Mouse (Mus musculus): ENCODE measurements at regions not wholly inside any gene's neighbourhood (a gene's known extent, or its start where the extent isn't known, plus 50 kb on each side); places are given as distances from the start of the nearest gene placed in this dataset.

- TF ChIP-seq CTCF (IDR thresholded peaks at IDR 0.05; ENCODE audit: control insufficient read depth, insufficient read depth, insufficient replicate concordance, low read depth, low read length) (no peak), POLR2A (IDR thresholded peaks at IDR 0.05; ENCODE audit: control insufficient read depth, low read depth, low read length) (no peak)
These were observed 80.7 kb downstream of the Tnfsf18 start for GRCm38 (mm10) chr1:161575171-161575570.

All from testis, adult 2 months (tissue).